Mouse (Mus musculus): ENCODE measurements around the gene Fbn1.
"Not testable (repeated sequence)": the region's sequence is repeated elsewhere in the genome, so short reads cannot be mapped to it uniquely, and the experiment has no call there.

Gene Fbn1

DNA sequence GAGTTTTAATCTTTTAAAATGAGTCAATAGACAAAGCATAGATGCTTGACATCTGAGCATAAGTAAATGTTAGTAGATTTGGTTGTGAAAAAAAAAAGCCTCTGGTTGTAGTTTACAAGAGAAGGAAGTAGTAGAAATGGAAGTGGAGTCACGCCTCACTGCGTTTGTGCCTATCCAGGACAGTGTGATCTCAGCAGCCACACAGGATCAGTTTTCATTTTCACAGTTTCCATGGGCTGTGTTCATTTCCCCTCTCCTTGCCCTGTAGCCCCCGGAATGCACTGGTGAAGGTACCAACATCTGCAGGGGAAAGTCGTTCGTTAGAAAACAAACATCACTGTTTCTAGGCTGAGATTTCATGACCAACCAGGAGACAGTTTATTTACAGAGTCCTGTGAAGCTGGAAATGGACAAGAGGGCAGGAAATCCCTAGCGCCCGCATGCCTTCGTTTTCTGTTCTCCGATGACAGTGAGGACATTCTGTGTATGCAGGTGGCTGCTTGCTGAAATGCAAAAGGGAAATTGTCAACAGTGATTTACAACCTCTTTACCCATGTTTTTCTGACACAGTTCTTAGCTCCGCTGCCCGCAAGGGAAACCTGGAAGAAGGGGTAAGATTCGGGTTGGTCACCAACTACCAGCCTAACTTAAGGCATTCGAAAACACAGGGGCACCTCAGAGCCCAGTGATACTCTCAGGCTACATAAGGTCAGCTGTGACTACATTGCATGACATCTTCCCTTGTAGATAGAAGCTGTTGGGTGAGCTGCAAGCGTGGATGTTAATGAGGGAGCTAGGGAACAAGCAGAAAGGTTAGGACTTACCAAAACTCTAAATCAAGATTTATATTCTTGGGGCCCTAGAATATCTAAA is 225.2 kb downstream of the Fbn1 start:
- no peak for DNase-seq

DNA sequence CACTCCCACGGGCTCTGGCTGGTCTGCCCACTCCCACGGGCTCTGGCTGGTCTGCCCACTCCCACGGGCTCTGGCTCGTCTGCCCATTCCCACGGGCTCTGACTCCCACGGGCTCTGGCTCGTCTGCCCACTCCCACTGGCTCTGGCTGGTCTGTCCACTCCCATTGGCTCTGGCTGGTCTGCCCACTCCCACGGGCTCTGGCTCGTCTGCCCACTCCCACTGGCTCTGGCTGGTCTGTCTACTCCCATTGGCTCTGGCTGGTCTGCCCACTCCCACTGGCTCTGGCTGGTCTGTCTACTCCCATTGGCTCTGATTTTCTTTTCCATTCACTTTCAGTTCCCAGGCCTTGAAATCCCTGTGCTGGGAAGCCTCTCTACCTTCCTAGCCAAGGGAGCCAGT is 227.8 kb downstream of the Fbn1 start:
- not testable (repeated sequence) for DNase-seq

DNA sequence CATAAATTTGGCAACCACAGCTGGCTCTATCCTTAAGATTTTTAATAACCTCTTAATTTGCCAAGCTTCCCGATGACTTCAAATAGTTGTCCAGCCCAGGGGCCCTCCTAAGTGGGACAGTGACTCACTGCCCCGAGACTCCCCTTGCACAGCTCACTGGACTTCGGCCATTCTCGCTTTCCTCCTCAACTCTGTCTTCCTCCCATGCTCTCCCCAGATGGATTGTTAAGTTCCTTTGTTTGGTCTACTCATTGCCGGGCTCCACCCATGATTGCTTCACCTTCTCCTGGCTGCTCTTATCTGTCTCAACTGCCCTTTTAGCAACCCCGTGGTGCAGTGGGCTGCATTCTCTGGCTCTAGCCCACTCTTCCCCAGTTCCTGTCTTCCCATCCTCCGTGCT is 229.3 kb downstream of the Fbn1 start:
- DNase-seq: no peak

DNA sequence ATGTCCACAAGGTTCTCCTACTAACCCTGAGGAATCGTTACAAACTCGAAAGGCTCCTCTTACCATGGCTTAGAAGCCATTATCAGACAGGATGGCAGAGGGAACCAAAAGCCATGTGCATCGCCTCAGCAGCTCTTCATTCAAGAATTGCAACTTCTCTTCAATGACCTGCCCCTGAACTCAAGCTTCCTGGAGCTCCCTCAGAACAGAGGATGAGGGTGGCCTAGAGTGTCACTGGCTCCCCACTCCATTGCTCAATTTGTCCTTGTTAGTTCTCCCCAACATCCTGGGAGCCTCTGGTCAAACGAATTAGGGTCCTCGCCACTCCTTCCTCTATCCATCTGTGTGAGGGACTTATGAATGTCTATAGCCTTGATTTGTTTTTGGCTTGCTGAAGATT is 231.1 kb downstream of the Fbn1 start:
- DNase-seq: no peak

DNA sequence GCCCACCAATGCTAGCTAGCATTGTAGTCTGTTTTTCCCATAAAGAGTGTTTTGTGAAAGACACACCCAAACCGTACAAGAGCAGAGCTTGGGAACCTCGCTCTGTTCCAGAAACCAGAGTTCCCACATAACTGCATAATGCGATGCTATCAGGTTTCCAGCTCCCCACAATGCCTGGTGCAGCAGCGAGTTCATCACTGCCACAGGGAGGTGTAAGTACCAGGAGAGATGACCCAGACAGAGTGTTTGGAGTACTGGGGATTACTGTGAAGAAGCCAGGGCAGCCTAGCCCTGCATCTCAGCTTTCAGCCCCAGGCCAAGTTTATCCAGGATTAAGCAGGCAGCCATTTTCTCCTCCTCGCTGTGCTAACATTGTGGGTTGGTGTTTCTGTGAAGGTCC is 232.2 kb downstream of the Fbn1 start:
- no peak for DNase-seq

DNA sequence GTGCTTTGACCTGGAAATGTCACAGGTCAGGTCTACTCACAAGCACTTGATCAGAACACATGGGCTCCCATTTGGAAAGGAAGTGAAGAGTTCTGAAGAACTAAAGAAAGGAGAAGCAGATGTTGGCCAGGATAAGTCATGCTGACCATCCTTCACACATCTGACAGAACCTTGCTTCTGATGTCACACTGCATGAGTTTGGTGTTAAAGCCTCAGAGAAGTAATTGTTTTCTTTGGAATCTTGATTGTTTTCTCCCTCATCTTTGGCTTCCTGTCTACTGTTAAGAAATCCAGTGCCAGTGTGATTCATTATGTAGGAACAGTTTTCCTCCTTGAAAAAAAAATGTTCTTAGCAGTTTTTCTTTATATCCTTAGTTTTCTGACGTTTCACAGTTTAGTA is 238.9 kb downstream of the Fbn1 start:
- no peak for DNase-seq

DNA sequence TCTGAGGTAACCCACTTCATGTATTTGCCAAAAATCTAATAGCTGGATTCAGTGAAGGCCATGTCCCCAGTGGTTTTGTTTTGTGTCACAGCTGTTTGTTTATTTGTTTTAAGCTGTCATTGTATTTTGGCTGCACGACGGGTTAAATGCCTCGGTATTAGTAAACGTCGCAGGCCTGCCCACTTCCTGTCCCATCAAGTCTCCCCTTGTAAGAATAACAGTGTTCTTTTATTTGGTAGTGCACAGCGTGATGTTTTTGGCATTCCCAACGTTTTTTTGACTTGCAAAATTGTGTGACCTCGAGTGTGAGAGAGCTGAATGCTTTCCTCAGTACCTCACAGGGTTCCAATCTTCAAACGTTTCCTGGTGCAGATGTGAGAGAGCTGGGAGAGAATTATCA is 244.0 kb downstream of the Fbn1 start:
- no peak for DNase-seq

DNA sequence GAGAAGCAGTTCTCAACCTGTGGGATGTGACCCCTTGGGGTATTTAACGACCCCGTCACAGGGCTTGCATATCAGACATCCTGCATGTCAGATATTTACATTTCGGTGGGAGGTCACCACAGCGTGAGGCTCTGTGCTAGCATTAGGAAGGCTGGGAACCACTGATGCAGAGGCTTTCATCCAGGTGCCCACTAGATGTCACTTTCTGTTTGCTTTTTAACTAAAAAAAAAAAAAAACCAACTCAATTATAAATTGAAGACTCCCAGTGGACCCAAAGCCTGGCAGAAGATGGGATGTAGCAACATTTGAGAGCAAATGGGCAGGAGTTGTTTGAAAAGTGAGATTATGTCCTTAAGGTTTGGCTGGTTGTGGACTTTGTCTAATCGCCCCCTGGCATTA is 244.7 kb downstream of the Fbn1 start:
- DNase-seq: no peak

DNA sequence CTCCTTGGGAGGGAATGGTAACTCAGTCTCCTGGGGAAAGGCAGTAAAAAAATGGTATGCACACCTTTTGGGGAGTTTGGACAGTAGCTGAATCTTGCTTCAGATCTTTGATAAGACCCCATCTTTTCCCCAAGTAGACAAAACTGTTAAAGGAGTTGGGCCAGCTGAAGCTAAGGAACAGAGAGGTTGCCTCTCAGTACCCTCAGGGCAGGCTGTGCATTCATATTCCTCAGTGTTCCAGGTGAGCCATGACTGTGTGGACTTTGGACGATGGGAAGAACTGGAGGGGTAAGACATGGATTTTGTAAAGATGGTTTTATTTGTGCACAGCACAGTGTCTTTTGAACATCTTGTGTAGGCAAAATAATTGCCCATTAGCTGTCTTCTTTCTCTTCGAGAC is 247.5 kb downstream of the Fbn1 start:
- DNase-seq: no peak

DNA sequence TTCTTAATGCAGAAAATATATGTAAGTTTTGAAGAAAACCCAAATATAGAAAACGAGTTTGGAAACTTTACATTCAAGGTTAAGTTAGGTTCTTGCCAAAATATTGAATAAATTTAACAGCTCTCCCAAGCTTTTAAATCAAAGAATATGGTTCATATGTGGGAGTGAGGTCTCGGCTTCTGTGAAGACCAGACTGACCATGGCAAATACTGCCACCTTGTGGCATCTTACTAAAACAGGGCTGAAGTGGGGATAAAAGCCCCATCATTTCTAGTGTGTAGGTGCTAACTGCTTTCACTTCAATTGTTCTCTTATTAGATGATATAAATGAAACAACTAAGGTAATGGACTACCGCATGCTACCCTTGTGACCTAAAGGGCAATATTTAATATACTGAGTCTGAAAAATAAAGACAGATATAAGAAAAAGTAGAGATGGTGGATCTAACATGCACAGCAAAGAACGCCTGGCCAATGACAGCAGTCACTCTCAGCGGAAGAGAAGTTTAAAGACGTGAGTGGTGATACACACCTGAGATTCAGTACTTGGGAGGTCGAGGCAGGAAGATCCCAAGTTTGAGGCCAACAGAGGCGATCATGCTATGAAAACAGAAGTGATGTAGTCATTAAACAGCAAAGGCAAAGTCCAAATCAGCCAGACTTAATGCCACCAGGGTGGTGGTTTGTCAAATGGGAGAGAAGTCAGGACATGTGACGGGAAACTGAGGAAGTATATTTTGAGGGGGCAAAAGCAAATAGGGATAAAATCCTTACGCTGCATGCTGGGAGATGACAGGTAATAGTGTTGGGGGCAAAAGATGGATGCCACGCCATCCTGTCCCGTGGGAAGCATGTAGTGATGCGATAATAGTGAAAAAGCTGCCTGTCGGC is 248.3 kb downstream of the Fbn1 start:
- DNase-seq: no peak

DNA sequence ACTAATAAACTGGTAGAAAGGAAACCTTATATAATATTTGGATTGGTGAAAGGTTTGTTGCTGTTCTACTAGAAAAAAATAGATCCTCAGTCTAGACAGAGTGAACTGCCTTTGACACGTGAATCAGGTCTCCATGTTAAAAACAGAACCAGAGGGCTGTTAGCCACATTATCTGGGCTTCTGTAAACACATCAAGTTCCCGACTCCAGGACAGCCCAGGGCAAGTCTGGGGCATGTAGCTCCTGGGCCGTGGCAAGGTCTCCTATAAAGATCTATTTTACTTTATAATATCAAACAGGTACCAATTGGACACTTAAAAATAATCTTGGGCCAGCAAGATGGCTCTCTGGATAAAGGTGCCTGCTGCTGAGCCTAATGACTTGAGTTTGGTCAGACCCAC is 251.9 kb downstream of the Fbn1 start:
- DNase-seq: no peak

DNA sequence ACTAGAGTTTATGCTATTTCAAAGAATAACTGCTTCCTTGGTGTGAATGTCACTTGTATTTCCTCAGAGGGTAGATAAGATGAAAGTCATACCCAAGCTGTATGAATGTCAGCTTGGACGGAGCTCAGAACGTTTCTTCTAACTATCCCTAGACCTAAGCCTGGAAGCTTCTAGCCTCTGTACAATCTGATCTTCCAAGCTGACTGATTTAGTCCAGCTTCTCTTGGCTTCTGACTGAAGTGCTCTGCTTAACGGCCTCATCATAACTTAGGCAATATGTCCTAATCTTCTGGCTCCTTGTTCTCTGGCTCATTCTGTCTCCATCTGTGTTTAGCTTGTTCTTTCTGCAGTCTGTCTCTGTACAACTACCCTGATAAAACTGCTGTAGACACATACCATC is 253.2 kb downstream of the Fbn1 start:
- DNase-seq: no peak

DNA sequence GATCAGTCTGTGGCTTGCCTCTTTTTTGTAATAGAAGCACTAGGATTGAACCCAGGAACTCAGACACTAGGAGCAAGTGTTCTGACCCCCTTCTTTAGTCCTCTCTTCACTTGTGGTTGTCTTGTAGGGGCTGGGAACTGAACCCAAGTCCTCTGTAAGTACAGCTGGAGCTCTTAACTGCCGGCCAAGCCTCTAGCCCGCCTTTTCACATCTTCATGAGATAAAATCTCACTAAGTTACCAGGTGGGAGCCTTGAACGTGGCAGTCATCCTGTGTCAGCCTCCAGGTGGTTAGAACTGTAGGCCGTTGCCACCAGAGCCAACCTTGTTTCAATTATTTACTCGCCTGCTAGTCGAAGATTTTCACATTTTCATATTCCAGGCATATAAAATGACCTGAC is 254.1 kb downstream of the Fbn1 start:
- DNase-seq: no peak

DNA sequence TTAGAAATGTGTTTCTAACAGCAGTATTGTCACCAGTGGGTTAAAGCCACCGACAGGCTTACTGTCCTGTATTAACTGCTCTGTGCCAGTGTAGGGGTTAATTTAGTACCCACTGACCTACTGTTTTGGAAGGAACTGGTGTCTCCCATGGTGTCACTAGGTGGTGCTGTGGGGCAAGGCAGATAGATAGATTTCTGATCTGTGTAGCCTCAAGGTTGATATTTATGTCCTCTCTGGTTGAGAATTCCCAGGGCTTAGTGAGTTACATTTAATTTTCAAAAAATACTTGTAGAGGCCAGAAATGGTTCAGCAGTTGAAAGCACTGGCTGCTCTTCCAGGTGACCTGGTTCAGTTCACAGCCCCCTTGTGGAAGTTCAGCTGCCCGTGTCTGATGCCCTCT is 255.5 kb downstream of the Fbn1 start:
- DNase-seq: no peak

DNA sequence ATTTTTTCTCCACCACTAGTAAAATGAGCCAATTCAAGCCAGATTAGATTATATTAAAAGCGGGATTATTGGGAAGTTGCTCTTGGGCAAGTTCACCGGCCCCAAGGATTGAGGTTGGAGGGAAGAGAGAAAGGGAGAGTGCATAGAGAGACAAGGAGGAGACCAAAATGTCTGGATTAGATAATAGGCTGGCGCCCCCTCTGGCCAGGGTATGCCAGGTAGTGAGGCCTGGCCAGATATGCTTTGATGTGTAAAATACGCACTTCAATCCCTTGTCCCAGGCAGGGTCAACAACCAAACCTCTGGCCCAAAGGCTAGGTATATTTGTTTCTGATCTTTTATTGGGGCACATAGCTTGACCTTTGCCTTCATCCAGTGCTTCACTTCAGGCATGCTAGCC is 256.0 kb downstream of the Fbn1 start:
- no peak for DNase-seq
